Mouse (Mus musculus) neural tube, embryonic 15.5 days (tissue): ENCODE measurements around the gene Olfr1497. TPM values are rescaled to one million over a fixed set of nuclear protein-coding genes. Genes with fewer than 3 reads are reported as not detected.

Source experiments
- polyA plus RNA-seq: library from polyadenylated mRNA; unstranded; fragments of >200 nt; fragmentation: Nextera tagmentation; extraction: Ambion mirVana; gene quantifications from 2 replicates; pipeline ENCODE4 v1.2.1, GENCODE M21; 2015

Olfr1497 gene
- polyA plus RNA-seq, 1 experiment from 2014 or later: not detected

Other genes with a start within 250 kb of the Olfr1497 start
- not detected in 2 replicates for gene Olfr1484, start 214.7 kb downstream of the Olfr1497 start, polyA plus RNA-seq
- not detected in 2 replicates for gene Olfr1487, start 180.8 kb downstream of the Olfr1497 start, polyA plus RNA-seq
- not detected in 2 replicates for gene Olfr1489, start 166.6 kb downstream of the Olfr1497 start, polyA plus RNA-seq
- not detected in 2 replicates for gene Olfr1490, start 147.1 kb downstream of the Olfr1497 start, polyA plus RNA-seq
- not detected in 2 replicates for gene Olfr1491, start 100.9 kb downstream of the Olfr1497 start, polyA plus RNA-seq
- not detected in 2 replicates for gene Olfr1493-ps1, start 74.9 kb downstream of the Olfr1497 start, polyA plus RNA-seq
- not detected in 2 replicates for gene Olfr1494, start 58.5 kb downstream of the Olfr1497 start, polyA plus RNA-seq
- not detected in 2 replicates for gene Olfr1495, start 33.6 kb downstream of the Olfr1497 start, polyA plus RNA-seq
- gene Olfr1496, start 20.3 kb downstream of the Olfr1497 start, polyA plus RNA-seq: not detected in 2 replicates
- gene Olfr1499, start 21.2 kb upstream of the Olfr1497 start, polyA plus RNA-seq: not detected in 2 replicates
- not detected in 2 replicates for gene Olfr1500, start 32.3 kb upstream of the Olfr1497 start, polyA plus RNA-seq
- gene Olfr1501, start 52.5 kb upstream of the Olfr1497 start, polyA plus RNA-seq: not detected in 2 replicates
- gene Olfr1502, start 63.6 kb upstream of the Olfr1497 start, polyA plus RNA-seq: not detected in 2 replicates
- gene Olfr1504, start 99.7 kb upstream of the Olfr1497 start, polyA plus RNA-seq: not detected in 2 replicates
- gene Olfr1505, start 115.3 kb upstream of the Olfr1497 start, polyA plus RNA-seq: not detected in 2 replicates